10 mouse cellular contexts compared by ENCODE assay signal in genomic region chr5:122324608-122325431, GRCm38 (mm10). TPM values are rescaled to one million over a fixed set of nuclear protein-coding genes. Genes with fewer than 3 reads are reported as not detected.
DNase-seq lines count a peak whose midpoint lies in the region; ATAC-seq lines count a peak whose summit lies in the region.
"Had no signal": no experiment of that assay in that cellular context is flagged by ENCODE, and none has a peak within 500 bp of the region (broad histone marks: within the 10 kb centered on the region; RNA-seq: fewer than 3 reads in every experiment).

No protein-coding gene starts in this region.

- H3K9me3 ChIP-seq in forebrain, embryonic 13.5 days (replicated peaks), result no peaks in the 10 kb centered on the region
- no peaks in the 10 kb centered on the region for H3K9me3 ChIP-seq in midbrain, embryonic 16.5 days (replicated peaks; ENCODE audit: control insufficient read depth, low read length, poor library complexity, severe bottlenecking)
- H3K9me3 ChIP-seq: limb, embryonic 13.5 days; neural tube, embryonic 12.5 days had no signal

- no peaks in the 10 kb centered on the region for H3K27me3 ChIP-seq in forebrain, embryonic 13.5 days
- no peaks in the 10 kb centered on the region for H3K27me3 ChIP-seq in midbrain, embryonic 16.5 days (ENCODE audit: control insufficient read depth, insufficient read depth, low read depth, low read length)
- H3K27me3 ChIP-seq: limb, embryonic 13.5 days; neural tube, embryonic 12.5 days had no signal

- H3K9ac ChIP-seq in forebrain, embryonic 13.5 days, result no peak overlapping the region
- no peak overlapping the region for H3K9ac ChIP-seq in midbrain, embryonic 16.5 days (ENCODE audit: low read depth, low read length)
- H3K9ac ChIP-seq: limb, embryonic 13.5 days; neural tube, embryonic 12.5 days had no signal

- no peaks in the 10 kb centered on the region for H3K4me1 ChIP-seq in forebrain, embryonic 13.5 days
- H3K4me1 ChIP-seq in midbrain, embryonic 16.5 days (ENCODE audit: control insufficient read depth, insufficient read depth, low read length), result no peaks in the 10 kb centered on the region
- H3K4me1 ChIP-seq: neural tube, embryonic 12.5 days had no signal

- 89% methylated on average over 23 of the region's 23 CpGs for WGBS in forebrain, embryonic 13.5 days
- WGBS in midbrain, embryonic 16.5 days, result 88% methylated on average over 23 of the region's 23 CpGs

- peaks cover 61% of the 10 kb centered on the region for H3K36me3 ChIP-seq in forebrain, embryonic 13.5 days (ENCODE audit: poor library complexity, severe bottlenecking)
- peaks cover 13% of the 10 kb centered on the region; the same call in 1 of the 2 replicates for H3K36me3 ChIP-seq in midbrain, embryonic 16.5 days (ENCODE audit: control insufficient read depth, insufficient read depth, low read length)

- H3K4me3 ChIP-seq in forebrain, embryonic 13.5 days, result no peak overlapping the region
- no peak overlapping the region for H3K4me3 ChIP-seq in midbrain, embryonic 16.5 days (ENCODE audit: low read depth, low read length)
- H3K4me3 ChIP-seq: limb, embryonic 13.5 days; neural tube, embryonic 12.5 days had no signal

- H3K4me2 ChIP-seq in forebrain, embryonic 13.5 days, result no peak overlapping the region
- no peak overlapping the region for H3K4me2 ChIP-seq in midbrain, embryonic 16.5 days (ENCODE audit: low read length)
- H3K4me2 ChIP-seq: limb, embryonic 13.5 days; neural tube, embryonic 12.5 days had no signal

- no peak for DNase-seq in cerebellum, postnatal 4 days (ENCODE audit: low spot score in 2 of 2)
- DNase-seq in cerebellum, adult 9-10 months, result peak; percentile 95
- peak; percentile 90 for DNase-seq in layer of hippocampus, adult 9-11 months
- peak; percentile 38 to 56 for DNase-seq in lung, postnatal 4 days
- no peak for DNase-seq in thymus, postnatal 0 days (ENCODE audit: low spot score)

- ATAC-seq in cerebellum, adult (ENCODE audit: insufficient number of reproducible peaks, low FRiP score, low TSS enrichment), result peak; percentile 89
- ATAC-seq in forebrain, embryonic 13.5 days, result no peak
- no peak for ATAC-seq in midbrain, embryonic 16.5 days

- H3K27ac ChIP-seq in forebrain, embryonic 13.5 days, result no peak overlapping the region
- H3K27ac ChIP-seq in midbrain, embryonic 16.5 days (ENCODE audit: low read length), result no peak overlapping the region
- H3K27ac ChIP-seq: limb, embryonic 13.5 days; neural tube, embryonic 12.5 days had no signal

RNA-seq across cellular contexts. Expression of gene Rad9b, which starts 29.2 kb away (rescaled TPM):
- 16.1 TPM in 2 replicates for polyA plus RNA-seq in forebrain, embryonic 13.5 days (2015; fragmentation: Nextera tagmentation; extraction: Ambion mirVana)
- 11.5 and 12.3 TPM in 2 replicates for polyA plus RNA-seq in thymus, postnatal 0 days (2015; fragmentation: Nextera tagmentation; extraction: Ambion mirVana)
- 23.9 and 28.9 TPM in 2 replicates for polyA plus RNA-seq in midbrain, embryonic 16.5 days (2015; fragmentation: Nextera tagmentation; extraction: Ambion mirVana)

RNA-seq across cellular contexts. Expression of gene Vps29, which starts 29.3 kb away (rescaled TPM):
- 228 and 236 TPM in 2 replicates for polyA plus RNA-seq in forebrain, embryonic 13.5 days (2015; fragmentation: Nextera tagmentation; extraction: Ambion mirVana)
- 198 and 215 TPM in 2 replicates for polyA plus RNA-seq in thymus, postnatal 0 days (2015; fragmentation: Nextera tagmentation; extraction: Ambion mirVana)
- 320 and 347 TPM in 2 replicates for polyA plus RNA-seq in midbrain, embryonic 16.5 days (2015; fragmentation: Nextera tagmentation; extraction: Ambion mirVana)

RNA-seq across cellular contexts. Expression of gene Pptc7, which starts 40.7 kb away (rescaled TPM):
- 7.5 and 7.7 TPM in 2 replicates for polyA plus RNA-seq in forebrain, embryonic 13.5 days (2015; fragmentation: Nextera tagmentation; extraction: Ambion mirVana)
- polyA plus RNA-seq in thymus, postnatal 0 days (2015; fragmentation: Nextera tagmentation; extraction: Ambion mirVana), result 23.8 and 34.3 TPM in 2 replicates
- 7.1 and 7.6 TPM in 2 replicates for polyA plus RNA-seq in midbrain, embryonic 16.5 days (2015; fragmentation: Nextera tagmentation; extraction: Ambion mirVana)

RNA-seq across cellular contexts. Expression of gene Gpn3, which starts 46.9 kb away (rescaled TPM):
- 56.9 and 58.7 TPM in 2 replicates for polyA plus RNA-seq in forebrain, embryonic 13.5 days (2015; fragmentation: Nextera tagmentation; extraction: Ambion mirVana)
- 91.2 and 93.3 TPM in 2 replicates for polyA plus RNA-seq in thymus, postnatal 0 days (2015; fragmentation: Nextera tagmentation; extraction: Ambion mirVana)
- polyA plus RNA-seq in midbrain, embryonic 16.5 days (2015; fragmentation: Nextera tagmentation; extraction: Ambion mirVana), result 42.3 and 42.7 TPM in 2 replicates

RNA-seq across cellular contexts. Expression of gene Fam216a, which starts 47.3 kb away (rescaled TPM):
- 117 and 123 TPM in 2 replicates for polyA plus RNA-seq in forebrain, embryonic 13.5 days (2015; fragmentation: Nextera tagmentation; extraction: Ambion mirVana)
- 91.0 and 92.1 TPM in 2 replicates for polyA plus RNA-seq in thymus, postnatal 0 days (2015; fragmentation: Nextera tagmentation; extraction: Ambion mirVana)
- polyA plus RNA-seq in midbrain, embryonic 16.5 days (2015; fragmentation: Nextera tagmentation; extraction: Ambion mirVana), result 135 and 139 TPM in 2 replicates

Comparison
In these comparisons a context has a peak if more than half of its experiments do, and no peak if none do; other contexts are left out.
1. DNase-seq: peak in cerebellum, adult 9-10 months (single experiment), layer of hippocampus, adult 9-11 months (single experiment) and lung, postnatal 4 days (2 of 2); none in cerebellum, postnatal 4 days (0 of 2) and thymus, postnatal 0 days (single experiment).